Mouse (Mus musculus) heart, adult 2 months (tissue): ENCODE measurements around the gene Mymk.

ENCODE experiments used
- CTCF ChIP-seq: fragments of 200-600 bp; IDR thresholded peaks from 2 replicates; pipeline ENCODE4 v1.8.1; 2022; ENCODE audit warnings: antibody characterized with exemption, mild to moderate bottlenecking, moderate library complexity
- EP300 ChIP-seq: fragments of 200-500 bp; IDR thresholded peaks from 2 replicates; pipeline ENCODE4 v1.6.1; 2011; ENCODE audit warnings: low read depth, low read length, control low read depth; ENCODE audit not compliant: insufficient read depth

DNA sequence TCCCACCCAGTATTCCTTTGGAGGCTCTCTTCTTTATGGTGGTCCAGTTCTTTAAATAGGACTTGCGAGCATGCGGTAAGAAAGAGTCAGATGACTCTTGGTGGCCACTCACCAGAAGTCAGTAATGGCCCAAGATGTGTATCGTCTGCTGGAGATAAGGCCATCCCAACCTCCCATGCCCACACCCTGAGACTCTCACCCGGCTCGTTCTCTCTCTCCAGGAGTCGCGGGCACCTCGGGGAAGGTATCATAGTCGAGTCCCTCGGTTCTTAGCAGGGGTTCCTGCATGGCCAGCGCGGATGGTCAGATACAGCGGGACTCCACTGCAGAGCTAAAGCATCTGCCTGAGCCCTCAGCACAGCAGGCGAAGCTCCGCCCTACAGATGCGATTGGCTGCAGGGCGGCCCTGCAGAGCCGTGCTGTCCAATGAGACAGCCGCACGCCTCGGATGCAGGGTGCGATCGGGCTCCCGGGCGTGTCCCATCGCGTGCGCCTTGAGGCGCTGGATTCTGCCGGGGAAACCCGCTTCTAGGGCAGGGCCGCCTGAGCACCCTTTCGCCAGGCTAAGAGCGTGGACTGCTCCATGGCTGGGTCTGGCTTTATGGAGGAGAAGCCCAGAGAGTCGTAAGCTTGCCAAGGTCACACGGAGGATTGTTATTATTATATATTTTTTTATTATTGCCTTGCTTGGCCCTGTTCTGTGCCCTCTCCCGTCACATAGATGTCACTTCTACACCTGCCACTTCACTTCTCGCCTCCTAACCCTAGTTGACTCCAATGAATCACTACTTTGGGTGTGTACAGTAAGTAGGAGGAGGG, 44.2 kb downstream of the Mymk start, which contains the start of gene Slc2a6:
- TF ChIP-seq EP300 (no peak), CTCF (no peak)
